Mouse (Mus musculus) cerebellum, adult 2 months (tissue): ENCODE measurements around the gene 2510039O18Rik.

Source experiments
- CTCF ChIP-seq: fragments of 200-500 bp; IDR thresholded peaks from 2 replicates; pipeline ENCODE4 v1.5.1; 2011; ENCODE audit warnings: low read depth, mild to moderate bottlenecking, control low read depth, low read length, moderate library complexity, borderline replicate concordance; ENCODE audit not compliant: insufficient read depth
- POLR2A ChIP-seq: fragments of 200-500 bp; IDR thresholded peaks from 2 replicates; pipeline ENCODE4 v1.6.1; 2011; ENCODE audit warnings: low read length, control low read depth, borderline replicate concordance; ENCODE audit not compliant: insufficient read depth

GRCm38 (mm10) chr4:147978391-147978790 lies 37.7 kb downstream of the 2510039O18Rik start:
- TF ChIP-seq POLR2A (no peak), CTCF (no peak)
